Mouse (Mus musculus): ENCODE data around the gene Atp8a1. TPM values are rescaled to one million over a fixed set of nuclear protein-coding genes. Genes with fewer than 3 reads are reported as not detected.

The Atp8a1 gene
- total and polyA plus RNA-seq, 3 experiments = 4.4 to 11.2 (median 5.5) TPM

DNA sequence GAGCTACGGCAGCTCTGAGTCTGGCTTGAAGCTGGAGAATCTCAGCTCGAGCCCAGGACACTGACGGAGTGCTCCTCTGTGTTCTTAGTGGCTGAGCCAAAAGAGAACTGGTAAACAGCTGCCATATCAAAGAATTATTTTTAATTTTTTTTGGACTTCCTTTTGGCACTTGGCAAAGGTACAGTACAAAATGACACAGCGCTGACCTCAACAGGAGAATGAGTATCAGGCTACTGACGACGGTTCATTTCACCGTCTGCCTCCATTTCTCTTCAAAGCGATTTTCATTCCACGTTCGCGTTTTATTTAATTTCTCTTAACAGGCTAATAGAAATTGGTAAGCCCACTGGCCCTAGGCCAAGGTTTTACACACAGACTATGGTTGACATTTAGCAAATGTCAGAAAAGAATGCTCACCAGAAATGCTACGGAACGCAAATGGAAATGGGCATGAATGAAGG, 177.8 kb downstream of the Atp8a1 start:
- H3K9ac ChIP-seq (ENCODE audit: insufficient read depth, low read depth) = no peak overlapping the region
- dilution Hi-C loops (cut with MboI; ENCODE audit: extremely low pct_ligation_motif_present, extremely low pct_unique_long_range_greater_than_20kb, low sequenced_read_pairs) = no loop called here
- TF ChIP-seq E2F4 (IDR thresholded peaks at IDR 0.05; ENCODE audit: insufficient replicate concordance, low read depth, low read length) (no peak), POLR2AphosphoS2 (IDR thresholded peaks at IDR 0.05; ENCODE audit: low read depth, low read length) (no peak), JUND (conservative IDR thresholded peaks at IDR 0.05; ENCODE audit: low read depth, low read length) (no peak)
- no peak overlapping the region for H3K4me3 ChIP-seq (replicated peaks in 1 of 3; ENCODE audit: low read depth in 2 of 3, low read length in 2 of 3, poor library complexity in 1 of 3)
- DNase-seq (ENCODE audit: extremely low read depth) = no peak
- H3K4me2 ChIP-seq (ENCODE audit: insufficient read depth, low read depth, poor library complexity, severe bottlenecking) = no peak overlapping the region
- H3K27me3 ChIP-seq (replicated peaks) = no peaks in the 10 kb centered on the region
- no peaks in the 10 kb centered on the region for H3K9me3 ChIP-seq (replicated peaks; ENCODE audit: low read length)
- no peaks in the 10 kb centered on the region for H3K79me2 ChIP-seq (replicated peaks; ENCODE audit: control insufficient read depth, extremely low read depth, insufficient read depth, poor library complexity, severe bottlenecking)
- no peaks in the 10 kb centered on the region; a peak in 1 of 4 replicates for H3K4me1 ChIP-seq (ENCODE audit: control insufficient read depth in 1 of 2, insufficient read depth in 2 of 2)
- H3K36me3 ChIP-seq (replicated peaks in 1 of 2; ENCODE audit: control insufficient read depth in 1 of 2, insufficient read depth in 1 of 2, low read length in 1 of 2) = peaks cover 19 to 29% of the 10 kb centered on the region in 2 experiments
- H3K27ac ChIP-seq (ENCODE audit: insufficient read depth, low read depth) = no peak overlapping the region
- in situ Hi-C loops (cut with MboI; ENCODE audit: low pct_ligation_motif_present, low pct_unique_long_range_greater_than_20kb, low sequenced_read_pairs) = no loop called here

DNA sequence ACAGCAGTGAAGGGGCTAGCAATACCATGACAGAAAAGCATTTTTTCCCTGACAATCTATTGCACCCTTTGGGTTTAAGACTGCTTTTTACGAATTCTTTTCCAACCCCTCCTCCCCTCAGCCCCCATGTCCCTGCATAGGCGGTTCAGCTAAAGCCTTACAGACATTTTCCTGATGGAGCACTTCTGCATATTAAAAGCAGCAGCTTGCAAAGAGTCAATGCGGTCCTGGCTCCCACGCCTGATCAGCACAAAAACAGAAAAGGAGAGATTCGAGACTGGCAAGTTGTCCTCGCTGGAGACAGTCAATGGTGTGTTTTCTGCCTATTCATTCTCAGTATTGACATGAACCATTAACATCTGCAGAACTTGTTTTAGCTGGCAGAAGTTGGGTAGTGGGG, 184.5 kb downstream of the Atp8a1 start:
- peaks cover 20 to 23% of the 10 kb centered on the region in 2 experiments for H3K36me3 ChIP-seq (replicated peaks in 1 of 2; ENCODE audit: control insufficient read depth in 1 of 2, insufficient read depth in 1 of 2, low read length in 1 of 2)
- H3K9ac ChIP-seq (ENCODE audit: insufficient read depth, low read depth) = no peak overlapping the region
- in situ Hi-C loops (cut with MboI; ENCODE audit: low pct_ligation_motif_present, low pct_unique_long_range_greater_than_20kb, low sequenced_read_pairs) = no loop called here

DNA sequence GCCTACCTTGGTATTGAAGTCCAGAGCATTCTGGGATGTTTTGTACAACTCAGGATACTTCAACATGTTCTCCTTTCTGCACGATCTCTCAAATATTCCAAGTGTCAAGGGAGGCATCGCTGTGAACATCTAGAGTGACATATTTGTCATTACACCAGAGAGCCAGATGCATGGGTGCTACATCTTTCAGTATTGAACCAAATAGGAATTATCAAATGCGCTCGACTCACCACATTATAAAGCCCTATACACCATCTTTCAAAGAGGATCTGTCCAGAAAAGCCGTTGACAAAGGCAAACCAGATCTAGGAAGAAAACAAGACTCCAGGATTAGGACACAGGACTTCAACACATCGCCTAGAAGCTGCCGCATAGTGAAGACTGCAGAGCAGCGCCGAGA, 187.4 kb downstream of the Atp8a1 start:
- Histone ChIP-seq H3K36me3 (replicated peaks in 1 of 2; ENCODE audit: control insufficient read depth in 1 of 2, insufficient read depth in 1 of 2, low read length in 1 of 2) (peaks cover 9 to 17% of the 10 kb centered on the region in 2 experiments), H3K79me2 (replicated peaks; ENCODE audit: control insufficient read depth, extremely low read depth, insufficient read depth, poor library complexity, severe bottlenecking) (no peaks in the 10 kb centered on the region), H3K27ac (ENCODE audit: insufficient read depth, low read depth) (no peak overlapping the region), H3K9me3 (replicated peaks; ENCODE audit: low read length) (no peaks in the 10 kb centered on the region), H3K4me1 (ENCODE audit: control insufficient read depth in 1 of 2, insufficient read depth in 2 of 2) (peaks cover 0 to 25% of the 10 kb centered on the region in 2 experiments; a peak in 2 of 4 replicates), H3K9ac (ENCODE audit: insufficient read depth, low read depth) (no peak overlapping the region), H3K27me3 (replicated peaks) (no peaks in the 10 kb centered on the region), H3K4me3 (replicated peaks in 1 of 3; ENCODE audit: low read depth in 2 of 3, low read length in 2 of 3, poor library complexity in 1 of 3) (no peak overlapping the region), H3K4me2 (ENCODE audit: insufficient read depth, low read depth, poor library complexity, severe bottlenecking) (no peak overlapping the region)
- dilution Hi-C loops (cut with MboI; ENCODE audit: extremely low pct_ligation_motif_present, extremely low pct_unique_long_range_greater_than_20kb, low sequenced_read_pairs) = no loop called here
- in situ Hi-C loops (cut with MboI; ENCODE audit: low pct_ligation_motif_present, low pct_unique_long_range_greater_than_20kb, low sequenced_read_pairs) = no loop called here
- TF ChIP-seq POLR2A (IDR thresholded peaks at IDR 0.05; ENCODE audit: low read depth, low read length) (no peak), IRF4 (IDR thresholded peaks at IDR 0.05; ENCODE audit: low read depth, low read length) (no peak), TBP (conservative IDR thresholded peaks at IDR 0.05; ENCODE audit: low read depth, low read length) (no peak), MYC (IDR thresholded peaks at IDR 0.05; ENCODE audit: low read depth, low read length) (no peak), ZC3H11A (IDR thresholded peaks at IDR 0.05; ENCODE audit: low read depth, low read length) (no peak)
- DNase-seq (ENCODE audit: extremely low read depth) = no peak

More for the DNA sequence above, 184.5 kb downstream of the Atp8a1 start:
- Histone ChIP-seq H3K4me2 (ENCODE audit: insufficient read depth, low read depth, poor library complexity, severe bottlenecking) (no peak overlapping the region), H3K79me2 (replicated peaks; ENCODE audit: control insufficient read depth, extremely low read depth, insufficient read depth, poor library complexity, severe bottlenecking) (no peaks in the 10 kb centered on the region), H3K27me3 (replicated peaks) (no peaks in the 10 kb centered on the region), H3K27ac (ENCODE audit: insufficient read depth, low read depth) (no peak overlapping the region), H3K4me1 (ENCODE audit: control insufficient read depth in 1 of 2, insufficient read depth in 2 of 2) (peaks cover 0 to 25% of the 10 kb centered on the region in 2 experiments; a peak in 2 of 4 replicates), H3K9me3 (replicated peaks; ENCODE audit: low read length) (no peaks in the 10 kb centered on the region), H3K4me3 (replicated peaks in 1 of 3; ENCODE audit: low read depth in 2 of 3, low read length in 2 of 3, poor library complexity in 1 of 3) (no peak overlapping the region)
- dilution Hi-C loops (cut with MboI; ENCODE audit: extremely low pct_ligation_motif_present, extremely low pct_unique_long_range_greater_than_20kb, low sequenced_read_pairs) = no loop called here
- DNase-seq (ENCODE audit: extremely low read depth) = no peak
- no peak for TF ChIP-seq POLR2AphosphoS2 (IDR thresholded peaks at IDR 0.05; ENCODE audit: low read depth, low read length)
- TF ChIP-seq MAZ (IDR thresholded peaks at IDR 0.05; ENCODE audit: low read depth, low read length) = no peak
- no peak for TF ChIP-seq SIN3A (IDR thresholded peaks at IDR 0.05; ENCODE audit: low read length)
- TF ChIP-seq E2F4 (IDR thresholded peaks at IDR 0.05; ENCODE audit: insufficient replicate concordance, low read depth, low read length) = no peak
- no peak for TF ChIP-seq MXI1 (IDR thresholded peaks at IDR 0.05; ENCODE audit: low read depth, low read length)
- no peak for TF ChIP-seq USF2 (conservative IDR thresholded peaks at IDR 0.05; ENCODE audit: low read depth, low read length)
- TF ChIP-seq CTCF (conservative IDR thresholded peaks at IDR 0.05 in 1 of 2, IDR thresholded peaks at IDR 0.05 in 1 of 2; ENCODE audit: low read depth in 2 of 2, low read length in 2 of 2) = no peak
- no peak for TF ChIP-seq USF1 (IDR thresholded peaks at IDR 0.05; ENCODE audit: low read depth, low read length)
- TF ChIP-seq SMC3 (IDR thresholded peaks at IDR 0.05; ENCODE audit: low read depth, low read length) = no peak
- no peak for TF ChIP-seq GABPA (IDR thresholded peaks at IDR 0.05; ENCODE audit: insufficient replicate concordance, low read depth, low read length)
- TF ChIP-seq UBTF (IDR thresholded peaks at IDR 0.05; ENCODE audit: low read depth, low read length) = no peak
- TF ChIP-seq RCOR1 (conservative IDR thresholded peaks at IDR 0.05; ENCODE audit: low read depth, low read length) = no peak

Measured in CH12.LX (cell line).